Mouse (Mus musculus): Measurements from ENCODE around the gene Tiam1.

GRCm38 (mm10) chr16:90008504-90008903 lies 135.1 kb downstream of the Tiam1 start:
- TF ChIP-seq CTCF (IDR thresholded peaks at IDR 0.05; ENCODE audit: extremely low read depth, insufficient read length, insufficient replicate concordance, low read depth, low read length) = no peak
- TF ChIP-seq POLR2A (IDR thresholded peaks at IDR 0.05; ENCODE audit: low read depth, low read length) = no peak

Measured in small intestine, adult 2 months (tissue).